In genomic region chr10:96632271-96633144, GRCm38 (mm10) we compare ENCODE assay signal across 18 mouse cellular contexts. TPM values are rescaled to one million over a fixed set of nuclear protein-coding genes. Genes with fewer than 3 reads are reported as not detected.
DNase-seq lines count a peak whose midpoint lies in the region; ATAC-seq and TF ChIP-seq lines count a peak whose summit lies in the region.
"Had no signal": no experiment of that assay in that cellular context is flagged by ENCODE, and none has a peak within 500 bp of the region (broad histone marks: within the 10 kb centered on the region; RNA-seq: fewer than 3 reads in every experiment).

No protein-coding gene starts in this region.

- no peak overlapping the region for H3K4me3 ChIP-seq in neural tube, embryonic 14.5 days (ENCODE audit: low read depth, low read length)
- no peak overlapping the region for H3K4me3 ChIP-seq in lung, postnatal 0 days (ENCODE audit: low read depth, low read length)
- H3K4me3 ChIP-seq: embryonic facial prominence, embryonic 12.5 days; forebrain, embryonic 10.5 days; limb, embryonic 13.5 days; midbrain, embryonic 13.5 days had no signal

- H3K4me1 ChIP-seq in neural tube, embryonic 14.5 days (ENCODE audit: control insufficient read depth, insufficient read depth, low read length), result peaks cover 2% of the 10 kb centered on the region; the same call in 1 of the 2 replicates
- H3K4me1 ChIP-seq in lung, postnatal 0 days (ENCODE audit: insufficient read depth, low read depth, low read length), result no peaks in the 10 kb centered on the region

- no peak for TF ChIP-seq EP300 in lung, postnatal 0 days (IDR thresholded peaks at IDR 0.05)

- no peak for ATAC-seq in cerebellum, adult (ENCODE audit: insufficient number of reproducible peaks, low FRiP score, low TSS enrichment)
- ATAC-seq in neural tube, embryonic 14.5 days (ENCODE audit: low read depth), result no peak
- no peak for ATAC-seq in lung, postnatal 0 days
- ATAC-seq in monocyte, adult 5-6 weeks (replicated peaks; ENCODE audit: insufficient number of reproducible peaks, low FRiP score, low TSS enrichment, poor library complexity, severe bottlenecking), result no peak
- ATAC-seq: hindbrain, postnatal 0 days; midbrain, embryonic 13.5 days had no signal

- peak; percentile 64 for DNase-seq in cerebellum, adult 9-11 months
- DNase-seq in neural tube, embryonic 10.5 days (ENCODE audit: extremely low spot score, low spot score), result no peak
- peak; percentile 58 for DNase-seq in adipocyte (ENCODE audit: low spot score)
- no peak for DNase-seq in lung, postnatal 0 days (ENCODE audit: low spot score)
- DNase-seq in left cerebral cortex, adult 9 months (ENCODE audit: low spot score in 2 of 2), result no peak
- DNase-seq: cerebellum, adult 8-10 months; heart, adult 11 months; kidney, postnatal 36 days; layer of hippocampus, postnatal 36 days; lung, postnatal 36 days had no signal

- no peak overlapping the region for H3K4me2 ChIP-seq in neural tube, embryonic 14.5 days (ENCODE audit: low read depth, low read length)
- no peak overlapping the region for H3K4me2 ChIP-seq in lung, postnatal 0 days (replicated peaks; ENCODE audit: low read depth, low read length)
- H3K4me2 ChIP-seq: embryonic facial prominence, embryonic 12.5 days; limb, embryonic 13.5 days; midbrain, embryonic 13.5 days had no signal

- no peaks in the 10 kb centered on the region for H3K36me3 ChIP-seq in neural tube, embryonic 14.5 days (ENCODE audit: control insufficient read depth, insufficient read depth, low read length)
- no peaks in the 10 kb centered on the region for H3K36me3 ChIP-seq in lung, postnatal 0 days (ENCODE audit: insufficient read depth, low read length)

- no peaks in the 10 kb centered on the region for H3K27me3 ChIP-seq in neural tube, embryonic 14.5 days (ENCODE audit: control insufficient read depth, insufficient read depth, low read length)
- no peaks in the 10 kb centered on the region for H3K27me3 ChIP-seq in lung, postnatal 0 days (replicated peaks; ENCODE audit: insufficient read depth, low read length)
- H3K27me3 ChIP-seq: embryonic facial prominence, embryonic 12.5 days; limb, embryonic 13.5 days; midbrain, embryonic 13.5 days had no signal

- TF ChIP-seq CTCF in lung, postnatal 0 days (IDR thresholded peaks at IDR 0.05), result no peak

- WGBS in neural tube, embryonic 14.5 days, result 85% methylated on average over 12 of the region's 12 CpGs
- WGBS in lung, postnatal 0 days, result 66% methylated on average over 12 of the region's 12 CpGs

- H3K9ac ChIP-seq in neural tube, embryonic 14.5 days (replicated peaks; ENCODE audit: low read depth, low read length), result no peak overlapping the region
- no peak overlapping the region for H3K9ac ChIP-seq in lung, postnatal 0 days (replicated peaks; ENCODE audit: low read depth)
- H3K9ac ChIP-seq: embryonic facial prominence, embryonic 12.5 days; limb, embryonic 13.5 days; midbrain, embryonic 13.5 days had no signal

- H3K27ac ChIP-seq in neural tube, embryonic 14.5 days (ENCODE audit: low read depth, low read length), result 0 out of 2 replicates have a peak overlapping the region, but pooled peaks have one; percentile 12
- no peak overlapping the region for H3K27ac ChIP-seq in lung, postnatal 0 days (ENCODE audit: low read length)
- H3K27ac ChIP-seq: embryonic facial prominence, embryonic 12.5 days; forebrain, embryonic 10.5 days; hindbrain, postnatal 0 days; limb, embryonic 13.5 days; midbrain, embryonic 13.5 days had no signal

- no peaks in the 10 kb centered on the region for H3K9me3 ChIP-seq in neural tube, embryonic 14.5 days (ENCODE audit: control insufficient read depth, low read length)
- H3K9me3 ChIP-seq in lung, postnatal 0 days (ENCODE audit: low read length), result no peaks in the 10 kb centered on the region
- H3K9me3 ChIP-seq: embryonic facial prominence, embryonic 12.5 days; forebrain, embryonic 10.5 days; limb, embryonic 13.5 days; midbrain, embryonic 13.5 days had no signal

RNA-seq across cellular contexts. Expression of gene Btg1, which starts 15.7 kb away (rescaled TPM):
- polyA plus RNA-seq in neural tube, embryonic 14.5 days (2014; fragmentation: Nextera tagmentation; extraction: Ambion mirVana), result 51.1 and 53.3 TPM in 2 replicates
- 72.3 and 78.1 TPM in 2 replicates for polyA plus RNA-seq in lung, postnatal 0 days (2015; fragmentation: Nextera tagmentation; extraction: Ambion mirVana)
- 595 to 720 TPM (median 610 TPM) in 3 replicates for total RNA-seq in monocyte, adult 5-6 weeks (2017)

Comparison
In these comparisons a context has a peak if more than half of its experiments do, and no peak if none do; other contexts are left out.
1. DNase-seq: peak in cerebellum, adult 9-11 months (single experiment) and adipocyte (single experiment); none in neural tube, embryonic 10.5 days (single experiment), lung, postnatal 0 days (single experiment) and left cerebral cortex, adult 9 months (0 of 2).